Mouse (Mus musculus): ENCODE measurements around the gene Col5a3. TPM values are rescaled to one million over a fixed set of nuclear protein-coding genes. Genes with fewer than 3 reads are reported as not detected.

Gene Col5a3
- polyA plus RNA-seq, 2 experiments, result 0.03 to 0.08 TPM

- H3K4me2 ChIP-seq (ENCODE audit: low read depth), result no peak overlapping the region
- WGBS (ENCODE audit: insufficient replicate concordance), result 67% methylated on average over 1 of the region's 1 CpGs
- TF ChIP-seq CTCF (IDR thresholded peaks at IDR 0.05; ENCODE audit: low read depth) (no peak), EP300 (IDR thresholded peaks at IDR 0.05; ENCODE audit: low read depth) (no peak)
- no peaks in the 10 kb centered on the region; the same call in 1 of the 2 replicates for H3K27me3 ChIP-seq (ENCODE audit: control insufficient read depth, insufficient read depth, low read length)
- H3K9me3 ChIP-seq (ENCODE audit: control insufficient read depth, low read length), result no peaks in the 10 kb centered on the region
- H3K4me1 ChIP-seq (replicated peaks; ENCODE audit: control insufficient read depth in 2 of 2, insufficient read depth in 2 of 2, low read length in 1 of 2), result 0 out of 4 replicates have a peak, but pooled peaks cover 0 to 1% of the 10 kb centered on the region in 2 experiments
- no peak for DNase-seq (ENCODE audit: low read depth in 3 of 3, low spot score in 3 of 3)
- no peaks in the 10 kb centered on the region for H3K36me3 ChIP-seq (replicated peaks; ENCODE audit: control insufficient read depth, insufficient read depth, low read depth)
- no peak overlapping the region for H3K9ac ChIP-seq (replicated peaks)
- no peak overlapping the region for H3K4me3 ChIP-seq (ENCODE audit: insufficient read depth in 1 of 2, low read depth in 2 of 2, low read length in 2 of 2)
- no peak for ATAC-seq (ENCODE audit: insufficient read depth)
- no peak overlapping the region for H3K27ac ChIP-seq
Observed at GRCm38 (mm10) chr9:20763099-20763498, 51.8 kb downstream of the Col5a3 start.

GRCm38 (mm10) chr9:20762197-20762961 is 52.5 kb downstream of the Col5a3 start:
- DNase-seq (ENCODE audit: low read depth in 3 of 3, low spot score in 3 of 3) (no peak), ATAC-seq (ENCODE audit: insufficient read depth) (no peak)
- H3K4me3 ChIP-seq (ENCODE audit: insufficient read depth in 1 of 2, low read depth in 2 of 2, low read length in 2 of 2), result no peak overlapping the region
- no peaks in the 10 kb centered on the region; the same call in 1 of the 2 replicates for H3K27me3 ChIP-seq (ENCODE audit: control insufficient read depth, insufficient read depth, low read length)
- H3K4me2 ChIP-seq (ENCODE audit: low read depth), result no peak overlapping the region
- H3K36me3 ChIP-seq (replicated peaks; ENCODE audit: control insufficient read depth, insufficient read depth, low read depth), result no peaks in the 10 kb centered on the region
- no peak for TF ChIP-seq CTCF (IDR thresholded peaks at IDR 0.05; ENCODE audit: low read depth)
- TF ChIP-seq EP300 (IDR thresholded peaks at IDR 0.05; ENCODE audit: low read depth), result no peak
- H3K4me1 ChIP-seq (replicated peaks; ENCODE audit: control insufficient read depth in 2 of 2, insufficient read depth in 2 of 2, low read length in 1 of 2), result peaks cover 6 to 8% of the 10 kb centered on the region in 2 experiments
- no peaks in the 10 kb centered on the region for H3K9me3 ChIP-seq (ENCODE audit: control insufficient read depth, low read length)
- no peak overlapping the region for H3K9ac ChIP-seq (replicated peaks)
- 37% methylated on average over 7 of the region's 7 CpGs for WGBS (ENCODE audit: insufficient replicate concordance)
- no peak overlapping the region for H3K27ac ChIP-seq

GRCm38 (mm10) chr9:20761388-20761787 is 53.5 kb downstream of the Col5a3 start:
- Histone ChIP-seq H3K9ac (replicated peaks) (no peak overlapping the region), H3K27ac (no peak overlapping the region), H3K4me3 (ENCODE audit: insufficient read depth in 1 of 2, low read depth in 2 of 2, low read length in 2 of 2) (no peak overlapping the region), H3K36me3 (replicated peaks; ENCODE audit: control insufficient read depth, insufficient read depth, low read depth) (no peaks in the 10 kb centered on the region), H3K27me3 (ENCODE audit: control insufficient read depth, insufficient read depth, low read length) (no peaks in the 10 kb centered on the region; the same call in 1 of the 2 replicates), H3K4me1 (replicated peaks; ENCODE audit: control insufficient read depth in 2 of 2, insufficient read depth in 2 of 2, low read length in 1 of 2) (peaks cover 13 to 17% of the 10 kb centered on the region in 2 experiments), H3K9me3 (ENCODE audit: control insufficient read depth, low read length) (no peaks in the 10 kb centered on the region), H3K4me2 (ENCODE audit: low read depth) (no peak overlapping the region)
- ATAC-seq (ENCODE audit: insufficient read depth), result no peak
- DNase-seq (ENCODE audit: low read depth in 3 of 3, low spot score in 3 of 3), result no peak
- TF ChIP-seq CTCF (IDR thresholded peaks at IDR 0.05; ENCODE audit: low read depth) (no peak), EP300 (IDR thresholded peaks at IDR 0.05; ENCODE audit: low read depth) (no peak)
- WGBS (ENCODE audit: insufficient replicate concordance), result 43% methylated on average over 3 of the region's 3 CpGs

- DNase-seq (ENCODE audit: low read depth in 3 of 3, low spot score in 3 of 3) (no peak), ATAC-seq (ENCODE audit: insufficient read depth) (no peak)
- H3K9me3 ChIP-seq (ENCODE audit: control insufficient read depth, low read length), result no peaks in the 10 kb centered on the region
- H3K4me1 ChIP-seq (replicated peaks; ENCODE audit: control insufficient read depth in 2 of 2, insufficient read depth in 2 of 2, low read length in 1 of 2), result peaks cover 16 to 20% of the 10 kb centered on the region in 2 experiments
- no peaks in the 10 kb centered on the region; the same call in 1 of the 2 replicates for H3K27me3 ChIP-seq (ENCODE audit: control insufficient read depth, insufficient read depth, low read length)
- H3K27ac ChIP-seq, result no peak overlapping the region
- TF ChIP-seq CTCF (IDR thresholded peaks at IDR 0.05; ENCODE audit: low read depth), result no peak
- no peak for TF ChIP-seq EP300 (IDR thresholded peaks at IDR 0.05; ENCODE audit: low read depth)
- H3K4me3 ChIP-seq (ENCODE audit: insufficient read depth in 1 of 2, low read depth in 2 of 2, low read length in 2 of 2), result no peak overlapping the region
- H3K4me2 ChIP-seq (ENCODE audit: low read depth), result no peak overlapping the region
- 12% methylated on average over 12 of the region's 12 CpGs for WGBS (ENCODE audit: insufficient replicate concordance)
- H3K9ac ChIP-seq (replicated peaks), result no peak overlapping the region
- H3K36me3 ChIP-seq (replicated peaks; ENCODE audit: control insufficient read depth, insufficient read depth, low read depth), result no peaks in the 10 kb centered on the region
Observed at GRCm38 (mm10) chr9:20760813-20761212, 54.1 kb downstream of the Col5a3 start.

DNA sequence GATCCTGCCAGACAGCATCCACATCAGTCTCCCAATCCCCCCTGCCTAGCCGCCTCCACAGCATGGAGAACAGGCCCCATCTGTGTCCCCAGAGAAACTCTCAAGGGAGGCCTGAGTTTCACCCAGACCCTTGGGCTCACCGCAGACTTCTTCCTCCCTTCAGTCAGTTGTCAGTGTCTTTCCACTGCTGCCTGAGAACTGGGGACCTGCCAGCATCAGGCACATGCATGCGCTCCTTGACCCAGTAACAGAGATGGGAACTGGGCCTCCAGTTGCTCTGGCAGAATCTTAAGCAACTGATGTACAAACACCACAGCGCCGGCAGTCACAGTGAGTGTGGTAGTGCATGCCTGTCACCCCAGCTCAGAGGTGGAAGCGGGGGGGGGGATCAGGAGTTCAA is 56.0 kb downstream of the Col5a3 start:
- no peaks in the 10 kb centered on the region for H3K9me3 ChIP-seq (ENCODE audit: control insufficient read depth, low read length)
- H3K4me1 ChIP-seq (replicated peaks; ENCODE audit: control insufficient read depth in 2 of 2, insufficient read depth in 2 of 2, low read length in 1 of 2), result peaks cover 16 to 20% of the 10 kb centered on the region in 2 experiments
- 76% methylated on average over 6 of the region's 6 CpGs for WGBS (ENCODE audit: insufficient replicate concordance)
- no peaks in the 10 kb centered on the region; the same call in 1 of the 2 replicates for H3K27me3 ChIP-seq (ENCODE audit: control insufficient read depth, insufficient read depth, low read length)
- H3K36me3 ChIP-seq (replicated peaks; ENCODE audit: control insufficient read depth, insufficient read depth, low read depth), result no peaks in the 10 kb centered on the region
- TF ChIP-seq EP300 (IDR thresholded peaks at IDR 0.05; ENCODE audit: low read depth) (no peak), CTCF (IDR thresholded peaks at IDR 0.05; ENCODE audit: low read depth) (no peak)
- H3K9ac ChIP-seq (replicated peaks), result no peak overlapping the region
- DNase-seq (ENCODE audit: low read depth in 3 of 3, low spot score in 3 of 3), result no peak
- no peak overlapping the region for H3K4me2 ChIP-seq (ENCODE audit: low read depth)
- no peak overlapping the region for H3K4me3 ChIP-seq (ENCODE audit: insufficient read depth in 1 of 2, low read depth in 2 of 2, low read length in 2 of 2)
- no peak overlapping the region for H3K27ac ChIP-seq
- ATAC-seq (ENCODE audit: insufficient read depth), result no peak

Data from liver, embryonic 14.5 days (tissue).